Mouse (Mus musculus): ENCODE measurements at regions not wholly inside any gene's neighbourhood (a gene's known extent, or its start where the extent isn't known, plus 50 kb on each side); places are given as distances from the start of the nearest gene placed in this dataset.

DNA sequence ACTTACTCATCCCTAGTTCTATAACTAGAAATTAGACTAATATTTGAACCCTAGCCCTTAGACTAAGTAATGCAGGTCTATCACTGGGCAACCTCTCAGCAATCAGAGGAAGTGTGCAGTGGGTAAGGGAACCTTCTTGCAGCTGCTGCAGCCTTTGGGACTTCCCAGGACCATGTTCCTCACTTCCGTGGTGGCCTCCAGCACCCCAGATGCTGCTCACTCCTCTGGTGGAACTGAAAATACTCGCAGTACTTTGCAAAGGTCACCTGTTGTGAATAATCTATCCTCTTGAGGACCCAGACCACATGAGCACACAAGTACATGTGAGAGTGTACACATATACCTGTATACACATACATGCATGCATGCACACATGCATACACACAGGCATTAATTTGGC is 59.3 kb upstream of the Peli1 start:
- no peak for ATAC-seq (ENCODE audit: insufficient number of reproducible peaks, low FRiP score, low TSS enrichment)

DNA sequence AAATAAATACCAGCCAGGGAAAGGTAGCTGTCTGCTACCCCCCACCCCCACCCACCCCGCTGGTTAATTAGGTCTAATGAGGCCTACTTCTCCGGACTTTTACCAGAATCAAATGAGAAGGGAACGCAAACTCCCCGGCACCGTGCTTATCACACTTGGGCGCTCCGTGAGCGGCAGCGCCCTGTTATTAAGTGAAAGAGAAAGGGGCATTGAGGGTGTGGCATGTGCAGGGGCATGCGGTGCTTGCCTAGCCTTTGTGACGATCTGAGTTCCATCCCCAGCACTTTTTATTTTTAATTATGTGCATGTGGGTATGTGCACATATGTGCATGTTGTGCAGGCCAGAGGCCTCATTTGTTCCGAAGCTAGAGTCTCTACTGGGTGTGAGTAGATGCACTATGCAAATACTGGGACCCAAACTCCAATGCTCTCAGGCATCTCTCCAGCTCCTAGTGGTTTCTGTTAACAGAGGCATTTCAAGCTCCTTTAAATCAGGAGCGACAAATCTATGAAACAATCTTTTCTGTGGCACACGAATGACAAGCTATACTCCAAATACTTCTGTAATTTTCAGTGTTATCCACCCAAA is 57.8 kb upstream of the Peli1 start:
- ATAC-seq (ENCODE audit: insufficient number of reproducible peaks, low FRiP score, low TSS enrichment), result no peak

DNA sequence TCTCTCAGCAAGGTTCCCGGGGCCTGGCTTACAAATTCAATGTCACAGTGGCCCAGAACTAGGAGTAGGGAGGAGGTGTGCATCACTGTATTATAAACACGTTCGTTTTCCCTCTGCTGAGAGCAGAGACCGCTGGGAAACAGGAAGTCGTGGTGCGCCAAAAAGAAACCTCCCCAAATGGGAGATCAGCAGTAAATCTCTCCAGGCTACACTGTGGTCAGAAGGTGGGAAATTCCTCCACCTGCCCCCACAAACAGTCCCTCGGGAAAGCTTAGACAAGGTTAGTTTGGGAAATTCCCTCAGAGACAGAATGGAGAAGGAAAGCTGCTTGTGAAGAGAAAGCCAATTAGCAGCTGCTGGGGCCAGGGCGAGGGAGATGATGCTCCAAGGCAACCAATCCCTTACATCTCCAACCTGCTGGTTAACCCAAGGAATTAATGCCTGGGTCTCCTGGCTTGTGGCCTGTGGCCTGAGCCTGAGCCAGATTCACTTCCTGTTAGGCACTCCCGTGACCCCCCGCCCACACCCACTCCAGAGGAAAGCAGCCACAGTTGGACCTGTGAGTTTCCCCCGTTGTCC is 57.2 kb upstream of the Peli1 start:
- ATAC-seq (ENCODE audit: insufficient number of reproducible peaks, low FRiP score, low TSS enrichment), result no peak

DNA sequence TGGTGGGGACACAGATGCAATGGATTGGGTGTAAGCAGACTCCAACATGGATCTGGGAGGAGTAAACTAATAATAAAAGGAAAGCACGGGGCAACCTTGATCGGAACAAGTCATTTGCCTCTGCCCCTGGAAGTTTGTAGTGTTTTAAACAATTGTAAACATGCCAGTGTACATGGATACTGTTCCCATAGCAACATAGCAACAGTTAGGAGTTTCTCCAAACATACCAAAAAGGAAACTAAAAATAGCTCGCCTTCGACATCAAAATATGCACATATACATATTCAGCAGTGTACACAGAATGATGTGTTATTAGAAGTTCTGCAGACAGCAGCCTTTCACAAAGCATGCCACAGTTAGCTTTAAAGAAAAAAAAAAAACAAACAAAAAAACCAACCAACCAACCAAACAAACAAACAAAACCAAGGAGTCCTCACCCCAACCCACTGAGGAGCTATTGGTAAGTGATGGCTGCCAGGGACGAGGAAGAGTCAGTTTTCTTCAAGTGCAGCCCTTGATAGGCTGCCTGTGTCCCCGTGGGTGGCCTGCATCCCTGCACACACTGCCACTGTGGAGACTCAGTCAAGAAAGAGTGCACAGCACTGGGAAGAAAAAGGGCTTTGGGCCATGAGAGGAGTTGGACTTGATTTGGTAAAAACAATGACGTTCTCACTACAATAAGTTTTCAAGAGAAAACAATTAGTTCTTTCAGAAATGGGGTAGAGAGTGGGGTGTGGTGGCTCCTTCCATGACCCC is 54.8 kb upstream of the Peli1 start:
- ATAC-seq (ENCODE audit: insufficient number of reproducible peaks, low FRiP score, low TSS enrichment), result no peak

DNA sequence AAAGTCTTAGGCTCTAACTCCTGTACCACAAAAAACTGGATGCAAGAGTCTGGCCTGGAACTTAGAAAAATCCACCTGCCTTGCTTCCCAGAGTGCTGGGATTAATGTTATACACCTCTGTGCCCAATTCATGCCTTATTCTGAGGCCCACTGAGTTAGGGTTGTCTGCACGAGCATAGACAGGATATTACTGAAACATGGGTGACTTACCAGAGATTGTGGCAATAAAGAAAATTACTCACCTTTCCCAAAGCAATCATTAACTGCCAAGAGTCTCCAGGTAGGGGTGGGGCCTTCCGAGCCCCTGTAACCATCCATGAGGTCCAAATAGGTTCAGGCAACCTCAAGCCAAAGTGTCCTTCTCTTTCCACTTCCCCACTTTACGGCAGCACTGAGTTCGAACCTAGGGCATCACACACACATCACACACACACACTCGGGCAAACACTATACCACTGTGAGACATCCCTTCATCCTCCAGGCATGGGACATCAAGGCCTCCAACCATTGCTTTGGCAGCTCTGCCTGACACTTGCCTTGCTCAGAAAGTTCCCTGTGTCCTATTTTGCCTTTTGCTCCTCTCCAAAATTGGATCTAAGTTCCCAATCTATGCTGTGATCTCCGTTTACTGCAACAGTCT is 53.7 kb upstream of the Peli1 start:
- ATAC-seq (ENCODE audit: insufficient number of reproducible peaks, low FRiP score, low TSS enrichment), result no peak

DNA sequence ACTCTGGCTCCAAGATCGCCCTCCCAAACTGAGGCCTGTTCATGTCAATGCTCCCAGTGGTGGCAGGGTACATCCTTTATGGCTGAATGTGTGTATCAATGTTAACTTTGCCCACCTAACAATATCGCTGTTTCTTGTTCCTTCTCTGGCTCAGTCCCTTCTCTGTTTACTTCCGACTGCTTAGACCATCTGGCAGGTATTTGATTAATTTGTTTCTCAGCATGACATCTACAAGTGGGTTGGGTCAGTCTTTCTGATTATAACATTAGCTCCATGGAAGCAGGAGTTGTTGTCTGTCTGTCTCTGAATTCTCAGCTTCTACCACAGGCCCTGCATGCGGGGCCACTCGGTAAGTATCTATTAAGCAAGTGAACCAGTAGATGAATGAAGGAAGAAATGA is 49.9 kb upstream of the Peli1 start:
- ATAC-seq (ENCODE audit: insufficient number of reproducible peaks, low FRiP score, low TSS enrichment), result peak; percentile 31; the same call in 1 of the 2 replicates
